Mouse (Mus musculus) midbrain, embryonic 10.5 days (tissue): Measurements from ENCODE around the gene Osm. TPM values are rescaled to one million over a fixed set of nuclear protein-coding genes. Genes with fewer than 3 reads are reported as not detected.
A peak's percentile ranks its signal among the peaks of the same experiment; 100 is the strongest.

Source experiments
- DNase-seq: peaks from one replicate; pipeline ENCODE4 v3.0.0-alpha.2; 2017; ENCODE audit warnings: low spot score
- H3K27ac ChIP-seq: fragments of 300-500 bp; sonication (generic); replicated peaks from 2 replicates; pipeline ENCODE4 v1.5.1; 2016; ENCODE audit warnings: mild to moderate bottlenecking
- H3K27me3 ChIP-seq: fragments of 300-500 bp; sonication (generic); 2 replicates; pipeline ENCODE4 v1.6.1; 2016; ENCODE audit warnings: low read depth, mild to moderate bottlenecking; ENCODE audit not compliant: poor library complexity, severe bottlenecking
- H3K36me3 ChIP-seq: fragments of 300-500 bp; sonication (generic); 2 replicates; pipeline ENCODE4 v1.6.1; 2016; ENCODE audit warnings: mild to moderate bottlenecking, moderate library complexity
- H3K4me1 ChIP-seq: fragments of 300-500 bp; sonication (generic); 2 replicates; pipeline ENCODE4 v1.6.1; 2016
- H3K4me3 ChIP-seq: fragments of 300-500 bp; sonication (generic); 2 replicates; pipeline ENCODE4 v1.5.1; 2016; ENCODE audit warnings: mild to moderate bottlenecking, moderate library complexity
- H3K9me3 ChIP-seq: fragments of 300-500 bp; sonication (generic); replicated peaks from 2 replicates; pipeline ENCODE4 v1.6.1; 2016; ENCODE audit warnings: mild to moderate bottlenecking
- WGBS: fragments of 180-500 bp; shearing (Covaris S2); methylation state at CpG from one replicate; pipeline ENCODE4 v1.1.7; 2016; 5-methylcytosine and 5-hydroxymethylcytosine counted together
- polyA plus RNA-seq: library from polyadenylated mRNA; unstranded; fragments of >200 nt; fragmentation: Nextera tagmentation; extraction: Ambion mirVana; gene quantifications from 2 replicates; pipeline ENCODE4 v1.2.1, GENCODE M21; 2016

Gene Osm
- polyA plus RNA-seq, 1 experiment from 2014 or later: 0.05 TPM

DNA sequence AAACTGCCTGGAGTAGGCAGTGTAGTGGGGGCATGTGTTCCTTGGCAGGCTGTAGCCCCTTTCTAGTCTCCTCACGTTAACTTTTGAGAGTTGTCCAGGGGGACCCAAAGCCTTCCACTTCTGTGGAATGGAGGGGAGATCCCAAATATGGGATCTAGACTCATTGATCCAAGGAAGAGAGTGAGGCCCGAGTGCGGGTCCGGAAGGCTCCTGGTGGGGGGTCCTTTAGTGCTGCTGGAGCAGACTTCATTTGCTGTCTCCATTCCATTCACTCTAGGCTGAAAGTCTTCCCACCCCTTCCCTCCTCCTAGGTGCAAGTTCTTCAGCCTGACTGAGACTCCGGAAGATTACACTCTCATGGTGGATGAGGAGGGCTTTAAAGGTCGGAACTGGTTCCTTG is 17.6 kb upstream of the Osm start:
- 2% methylated on average over 6 of the region's 6 CpGs for WGBS
- H3K27ac ChIP-seq: peak overlapping the region; percentile 55

DNA sequence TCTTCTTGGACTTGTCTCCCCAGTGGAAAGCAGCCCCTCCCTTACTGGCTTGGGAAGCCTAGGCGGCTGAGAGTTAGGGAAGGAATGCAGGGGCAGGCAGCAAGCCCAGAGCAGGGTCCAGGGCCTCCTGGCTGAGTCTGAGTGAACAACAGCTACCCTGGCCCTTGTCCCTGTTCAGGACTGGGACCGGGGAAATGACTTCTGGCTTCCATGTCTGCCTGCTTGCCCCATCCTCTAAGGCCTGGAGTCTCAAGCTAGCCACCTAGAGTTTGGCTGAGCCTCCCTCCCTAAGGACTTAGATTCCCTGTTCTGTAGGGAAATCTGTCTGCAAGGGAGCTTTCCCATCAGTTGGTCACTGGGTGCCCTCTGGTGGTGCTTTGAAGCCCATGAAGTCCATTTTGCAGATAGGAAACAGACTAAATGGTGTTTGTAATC is 16.9 kb upstream of the Osm start:
- Histone ChIP-seq H3K9me3 (peaks cover 4% of the 10 kb centered on the region; the same call in 1 of the 2 replicates), H3K4me3 (no peak overlapping the region), H3K36me3 (peaks cover 18% of the 10 kb centered on the region), H3K27me3 (peaks cover 30% of the 10 kb centered on the region), H3K27ac (no peak overlapping the region), H3K4me1 (peaks cover 33% of the 10 kb centered on the region)
- 10% methylated on average over 2 of the region's 2 CpGs for WGBS
- peak; percentile 52 for DNase-seq

More for the DNA sequence above, 17.6 kb upstream of the Osm start:
- H3K36me3 ChIP-seq: peaks cover 24% of the 10 kb centered on the region
- H3K9me3 ChIP-seq: peaks cover 4% of the 10 kb centered on the region; the same call in 1 of the 2 replicates
- DNase-seq: no peak
- peak overlapping the region; percentile 64 for H3K4me3 ChIP-seq
- H3K4me1 ChIP-seq: peaks cover 33% of the 10 kb centered on the region
- H3K27me3 ChIP-seq: peaks cover 30% of the 10 kb centered on the region

- H3K4me3 ChIP-seq: no peak overlapping the region
- no peak overlapping the region for H3K27ac ChIP-seq
- DNase-seq: no peak
- peaks cover 4% of the 10 kb centered on the region; the same call in 1 of the 2 replicates for H3K9me3 ChIP-seq
- H3K36me3 ChIP-seq: peaks cover 12% of the 10 kb centered on the region
- WGBS: 61% methylated on average over 9 of the region's 9 CpGs
- peaks cover 33% of the 10 kb centered on the region for H3K4me1 ChIP-seq
- peaks cover 30% of the 10 kb centered on the region for H3K27me3 ChIP-seq
Observed at GRCm38 (mm10) chr11:4219908-4220307, 16.3 kb upstream of the Osm start.

GRCm38 (mm10) chr11:4220443-4221400 is 15.5 kb upstream of the Osm start:
- WGBS: 46% methylated on average over 28 of the region's 28 CpGs
- H3K27me3 ChIP-seq: peaks cover 30% of the 10 kb centered on the region
- 0 out of 2 replicates have a peak overlapping the region, but pooled peaks have one; percentile 2 for H3K27ac ChIP-seq
- H3K4me3 ChIP-seq: no peak overlapping the region
- peak; percentile 72 for DNase-seq
- peaks cover 4% of the 10 kb centered on the region for H3K36me3 ChIP-seq
- H3K9me3 ChIP-seq: peaks cover 4% of the 10 kb centered on the region; the same call in 1 of the 2 replicates
- peaks cover 33% of the 10 kb centered on the region for H3K4me1 ChIP-seq

DNA sequence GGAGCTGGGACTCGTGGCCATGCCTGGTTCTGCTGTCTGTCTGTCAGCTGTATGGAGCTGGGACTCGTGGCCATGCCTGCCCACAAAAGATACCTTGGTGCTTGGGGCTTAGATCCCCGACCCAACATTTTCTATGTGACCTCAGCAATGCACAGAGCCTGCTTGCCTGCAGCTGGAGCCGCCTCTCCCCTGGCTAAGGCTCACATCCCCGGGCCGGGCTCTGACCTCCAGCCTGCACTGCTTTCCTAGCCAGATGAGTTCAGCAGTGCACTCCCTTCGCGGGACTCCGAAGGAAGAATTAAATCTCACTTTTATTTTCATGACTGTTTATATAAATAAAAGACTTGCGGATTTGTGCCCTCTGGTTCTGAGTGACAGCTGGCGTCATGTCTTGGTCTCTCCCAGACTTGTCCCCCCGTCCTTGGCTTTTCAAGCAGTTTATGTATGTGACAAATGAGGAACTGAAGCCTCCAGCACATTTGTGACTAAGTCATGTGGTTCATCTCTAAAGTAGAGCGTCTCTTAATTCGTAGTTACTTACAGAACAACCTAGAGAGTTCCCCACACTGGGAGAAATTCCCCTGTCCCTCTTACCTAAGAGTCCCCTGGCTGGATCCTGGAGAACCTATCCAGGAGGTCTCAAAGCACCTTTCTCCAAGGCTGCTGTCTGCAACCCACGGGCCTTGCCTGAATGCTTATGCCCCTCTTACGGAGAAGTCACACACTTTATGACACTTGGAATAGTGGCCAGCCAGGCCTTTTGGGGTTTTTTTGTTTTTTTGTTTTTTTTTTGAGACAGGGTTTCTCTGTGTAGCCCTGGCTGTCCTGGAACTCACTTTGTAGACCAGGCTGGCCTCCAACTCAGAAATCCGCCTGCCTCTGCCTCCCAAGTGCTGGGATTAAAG is 13.9 kb upstream of the Osm start:
- no peak for DNase-seq
- H3K4me1 ChIP-seq: peaks cover 33% of the 10 kb centered on the region
- no peaks in the 10 kb centered on the region for H3K36me3 ChIP-seq
- no peak overlapping the region for H3K27ac ChIP-seq
- no peak overlapping the region for H3K4me3 ChIP-seq
- peaks cover 30% of the 10 kb centered on the region for H3K27me3 ChIP-seq
- peaks cover 4% of the 10 kb centered on the region; the same call in 1 of the 2 replicates for H3K9me3 ChIP-seq
- WGBS: 82% methylated on average over 17 of the region's 17 CpGs

DNA sequence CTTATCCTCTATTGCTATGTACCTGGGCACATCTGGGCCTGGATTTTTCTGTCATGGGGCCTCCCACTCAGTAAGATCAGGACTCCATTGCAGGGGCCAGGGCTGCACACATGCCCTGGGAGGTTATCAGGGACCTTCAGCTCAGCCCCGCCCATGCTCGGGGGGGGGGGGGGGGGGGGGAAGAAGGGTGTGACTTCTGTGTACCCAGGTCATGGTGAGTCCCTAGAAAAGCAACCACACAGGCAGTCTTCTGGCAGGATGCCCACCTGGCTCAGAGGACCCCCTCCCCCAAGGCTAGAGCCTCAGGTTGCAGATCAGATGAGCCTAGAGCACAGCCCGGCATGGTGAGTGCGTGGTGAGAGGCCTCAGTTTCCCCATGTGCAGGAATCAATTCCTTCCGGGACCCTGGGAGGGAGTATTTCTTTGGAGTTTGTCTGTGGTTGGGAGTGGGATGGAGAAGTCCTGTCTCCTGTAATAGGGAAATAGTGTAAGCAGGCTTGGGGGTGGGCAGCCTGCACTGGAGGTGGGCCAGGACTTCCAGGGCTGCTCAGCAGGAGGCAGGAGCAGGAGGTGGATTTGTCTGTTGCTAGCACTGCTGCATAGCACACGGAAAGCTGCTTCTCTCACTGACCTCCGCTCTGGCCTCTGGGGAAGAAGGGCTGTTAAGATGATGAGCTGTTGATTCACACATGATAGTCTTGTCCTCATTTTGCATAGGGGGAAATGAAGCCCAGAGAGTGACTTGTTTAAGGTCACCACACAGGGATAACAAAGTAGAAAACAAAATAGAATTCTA is 12.6 kb upstream of the Osm start:
- 29% methylated on average over 7 of the region's 7 CpGs for WGBS
- peak overlapping the region; percentile 21; the same call in 1 of the 2 replicates for H3K4me3 ChIP-seq
- peak overlapping the region; percentile 28; the same call in 1 of the 2 replicates for H3K27ac ChIP-seq
- no peak for DNase-seq
- H3K36me3 ChIP-seq: no peaks in the 10 kb centered on the region
- no peaks in the 10 kb centered on the region for H3K9me3 ChIP-seq
- H3K27me3 ChIP-seq: peaks cover 17% of the 10 kb centered on the region
- H3K4me1 ChIP-seq: peaks cover 26% of the 10 kb centered on the region

GRCm38 (mm10) chr11:4224223-4224622 is 12.0 kb upstream of the Osm start:
- H3K27me3 ChIP-seq: peaks cover 11% of the 10 kb centered on the region
- 42% methylated on average over 2 of the region's 2 CpGs for WGBS
- no peak for DNase-seq
- H3K36me3 ChIP-seq: no peaks in the 10 kb centered on the region
- no peaks in the 10 kb centered on the region for H3K9me3 ChIP-seq
- no peak overlapping the region for H3K27ac ChIP-seq
- peaks cover 21% of the 10 kb centered on the region for H3K4me1 ChIP-seq
- H3K4me3 ChIP-seq: no peak overlapping the region

DNA sequence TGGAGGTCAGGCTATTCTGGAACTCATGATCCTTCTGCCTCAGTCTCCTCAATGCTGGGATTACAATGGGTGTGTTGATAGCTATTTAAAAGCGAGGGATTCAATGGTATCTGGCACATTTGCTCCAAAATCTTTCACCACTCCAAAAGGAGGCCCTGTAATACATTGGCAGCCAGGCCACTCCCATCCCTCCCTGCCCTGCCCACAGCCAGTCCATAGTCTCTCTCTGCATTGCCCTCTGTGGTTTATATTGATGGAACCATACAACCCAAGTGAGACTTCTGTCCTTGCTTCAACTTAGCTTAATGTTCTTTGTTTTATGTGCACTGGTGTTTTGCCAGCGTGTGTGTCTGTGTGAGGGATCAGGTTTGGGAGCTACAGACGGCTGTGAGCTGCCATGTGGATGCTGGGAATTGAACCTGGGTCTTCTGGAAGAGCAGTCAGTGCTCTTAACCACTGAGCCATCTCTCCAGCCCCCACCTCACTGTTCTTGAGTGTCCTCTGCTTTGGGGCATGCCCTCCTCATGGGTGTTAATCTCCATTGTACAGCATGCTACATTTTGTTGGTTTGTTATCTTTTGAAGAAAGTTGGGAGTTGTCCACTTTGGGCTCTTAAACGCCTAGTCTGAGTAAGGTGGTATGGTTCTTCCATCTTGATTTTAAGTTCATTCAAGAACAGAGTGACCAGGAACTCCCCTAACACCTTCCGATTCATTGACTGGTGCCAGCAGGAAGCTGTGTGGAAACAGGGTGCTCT is 9.5 kb upstream of the Osm start:
- 82% methylated on average over 5 of the region's 5 CpGs for WGBS
- Histone ChIP-seq H3K36me3 (no peaks in the 10 kb centered on the region), H3K4me3 (no peak overlapping the region), H3K27me3 (no peaks in the 10 kb centered on the region), H3K27ac (no peak overlapping the region), H3K9me3 (no peaks in the 10 kb centered on the region), H3K4me1 (peaks cover 12% of the 10 kb centered on the region)
- DNase-seq: no peak

DNA sequence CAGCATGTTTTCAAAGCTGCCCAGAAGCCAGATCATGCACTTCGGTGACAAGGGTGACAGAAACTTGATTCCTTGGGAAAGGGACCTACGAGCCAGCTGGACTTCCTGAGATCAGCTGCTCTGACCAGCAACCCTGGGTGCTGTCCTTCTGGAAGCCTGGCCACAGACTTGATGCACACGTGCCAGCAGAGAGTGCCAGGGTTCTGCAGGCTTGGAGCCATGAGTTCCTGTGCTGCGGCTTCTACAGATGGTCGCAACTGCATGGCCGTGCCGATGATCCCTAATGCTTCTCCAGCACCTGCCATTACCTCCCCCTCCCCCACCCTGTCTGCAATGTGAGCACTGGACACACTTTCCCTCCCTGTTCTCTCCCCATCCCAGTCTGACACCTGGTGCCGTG is 7.8 kb upstream of the Osm start:
- H3K4me3 ChIP-seq: no peak overlapping the region
- 62% methylated on average over 8 of the region's 8 CpGs for WGBS

DNA sequence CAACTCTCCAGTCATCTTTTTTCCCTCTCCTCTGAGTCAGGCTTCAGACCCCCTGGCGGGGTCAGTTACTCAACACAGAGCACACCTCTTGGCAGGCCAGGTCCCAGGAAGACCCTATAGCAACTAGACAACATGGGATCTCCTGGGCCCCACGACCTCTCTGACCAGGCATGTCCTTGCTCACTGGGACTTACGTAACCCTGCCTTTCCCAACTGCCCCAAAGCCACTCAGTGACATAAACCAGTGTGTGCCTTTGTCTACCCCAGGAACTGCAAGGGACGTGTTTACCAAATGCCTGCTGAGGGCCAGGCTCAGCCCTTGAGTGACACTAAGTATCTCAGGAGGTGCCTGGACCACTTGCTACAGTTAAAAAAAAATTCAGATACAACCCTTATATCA is 6.4 kb upstream of the Osm start:
- Histone ChIP-seq H3K4me1 (peaks cover 12% of the 10 kb centered on the region), H3K9me3 (no peaks in the 10 kb centered on the region), H3K27ac (0 out of 2 replicates have a peak overlapping the region, but pooled peaks have one; percentile 23), H3K36me3 (no peaks in the 10 kb centered on the region), H3K4me3 (no peak overlapping the region), H3K27me3 (no peaks in the 10 kb centered on the region)
- WGBS: 67% methylated on average over 4 of the region's 4 CpGs
- DNase-seq: no peak

More for the DNA sequence above, 7.8 kb upstream of the Osm start:
- Histone ChIP-seq H3K36me3 (no peaks in the 10 kb centered on the region), H3K4me1 (peaks cover 12% of the 10 kb centered on the region), H3K9me3 (no peaks in the 10 kb centered on the region), H3K27ac (no peak overlapping the region), H3K27me3 (no peaks in the 10 kb centered on the region)
- no peak for DNase-seq

DNA sequence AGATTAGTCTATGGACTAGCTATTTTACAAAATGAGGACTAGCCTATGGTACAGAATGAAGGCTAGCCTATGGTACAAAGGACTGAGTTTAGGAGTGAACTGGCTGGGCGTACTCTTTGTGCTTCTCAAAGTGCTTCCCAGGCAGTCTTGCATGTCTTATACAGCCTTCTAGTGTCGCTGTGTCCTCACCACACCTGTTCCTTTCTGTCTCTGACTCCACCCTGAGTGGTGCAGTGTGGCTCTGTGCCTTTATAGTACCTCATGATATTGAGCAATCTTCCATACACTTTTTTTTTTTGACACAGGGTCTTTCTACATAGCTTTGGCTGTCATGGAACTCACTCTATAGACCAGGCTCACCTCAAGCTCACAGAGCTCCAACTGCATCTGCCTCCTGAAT is 4.8 kb upstream of the Osm start:
- DNase-seq: no peak
- Histone ChIP-seq H3K9me3 (no peaks in the 10 kb centered on the region), H3K27me3 (no peaks in the 10 kb centered on the region), H3K4me3 (no peak overlapping the region), H3K36me3 (no peaks in the 10 kb centered on the region), H3K4me1 (peaks cover 14% of the 10 kb centered on the region), H3K27ac (no peak overlapping the region)
- WGBS: 98% methylated on average over 2 of the region's 2 CpGs
